Mouse (Mus musculus): Measurements from ENCODE around the gene Prkca. TPM values are rescaled to one million over a fixed set of nuclear protein-coding genes. Genes with fewer than 3 reads are reported as not detected.

The Prkca gene
- polyA plus RNA-seq, 1 experiment: 18.1 TPM

DNA sequence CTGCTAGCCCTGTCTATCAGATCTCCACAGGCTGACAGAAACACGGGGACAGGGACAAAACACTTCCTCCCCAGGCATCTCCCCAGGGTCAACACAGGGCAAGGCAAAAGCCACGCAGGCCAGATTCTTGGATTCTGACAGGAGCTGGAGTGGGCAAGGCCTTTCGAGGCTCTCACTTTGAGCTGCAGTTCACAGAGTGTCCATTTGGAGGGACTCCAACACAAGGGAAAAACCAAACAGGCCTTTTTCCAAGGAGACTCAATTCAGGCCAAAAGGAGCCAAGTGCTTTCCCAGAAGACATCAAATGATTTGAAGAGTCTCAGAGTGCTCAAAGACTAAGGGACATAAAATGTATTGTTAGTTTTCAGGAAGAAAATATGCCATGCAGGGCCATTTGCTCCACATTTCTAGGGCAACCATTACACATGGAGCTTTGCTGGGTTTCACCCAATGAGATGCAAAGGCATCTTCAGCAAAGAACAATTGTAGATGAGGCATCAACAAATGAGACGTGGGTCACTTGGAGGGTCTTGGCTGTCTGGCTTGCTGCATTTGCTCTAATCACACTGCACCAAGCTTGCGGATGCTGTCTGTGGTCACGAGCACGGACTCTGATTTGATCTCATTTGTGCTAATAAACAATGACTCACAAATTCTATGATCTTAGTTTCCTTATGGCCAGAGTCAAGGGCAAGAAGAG, 317.9 kb downstream of the Prkca start:
- no peak for TF ChIP-seq MAX (IDR thresholded peaks at IDR 0.05)
- TF ChIP-seq FOSL1 (IDR thresholded peaks at IDR 0.05; ENCODE audit: insufficient read depth, low read length, poor library complexity, severe bottlenecking): no peak
- TF ChIP-seq MYOG (IDR thresholded peaks at IDR 0.05; ENCODE audit: control insufficient read depth, extremely low read depth, insufficient read length): no peak
- TF ChIP-seq CEBPB (IDR thresholded peaks at IDR 0.05; ENCODE audit: low read depth): no peak
- no peak for TF ChIP-seq CTCF (IDR thresholded peaks at IDR 0.05; ENCODE audit: control insufficient read depth, insufficient read depth, insufficient read length)
- no peak for TF ChIP-seq USF1 (IDR thresholded peaks at IDR 0.05; ENCODE audit: low read depth)
- no peak for TF ChIP-seq MYOD1 (IDR thresholded peaks at IDR 0.05; ENCODE audit: control insufficient read depth, insufficient read length, low read depth)
- Histone ChIP-seq H3K79me2 (ENCODE audit: control insufficient read depth, insufficient read depth) (no peaks in the 10 kb centered on the region), H3K27me3 (ENCODE audit: control insufficient read depth, insufficient read depth, insufficient read length) (no peaks in the 10 kb centered on the region), H3ac (ENCODE audit: control insufficient read depth, insufficient read length, low read depth) (no peak overlapping the region), H3K4me3 (ENCODE audit: insufficient read depth, poor library complexity, severe bottlenecking) (no peak overlapping the region), H3K36me3 (ENCODE audit: control insufficient read depth, insufficient read depth) (no peaks in the 10 kb centered on the region), H3K79me3 (ENCODE audit: low read depth) (no peaks in the 10 kb centered on the region)

DNA sequence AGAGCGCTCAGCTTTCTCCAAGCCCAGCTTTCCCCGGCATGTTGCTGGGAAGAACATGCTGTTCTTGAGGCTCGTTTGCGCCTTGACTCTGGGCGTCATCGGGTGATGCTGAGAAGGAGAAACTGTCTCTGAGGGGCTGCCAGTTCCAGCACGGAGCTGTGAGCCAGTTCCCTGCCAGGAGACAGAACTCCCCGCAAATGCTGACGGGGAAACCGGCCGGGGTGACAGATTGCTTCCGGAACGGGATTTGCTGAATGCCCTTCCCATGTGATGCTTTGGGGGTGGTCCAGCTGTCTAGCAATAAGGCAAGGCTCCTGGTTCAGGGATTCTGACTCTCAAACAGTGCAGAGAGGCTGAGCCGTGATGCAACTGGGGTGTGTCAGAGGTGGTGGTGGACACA, 320.5 kb downstream of the Prkca start:
- H3ac ChIP-seq (ENCODE audit: control insufficient read depth, insufficient read length, low read depth): no peak overlapping the region
- no peaks in the 10 kb centered on the region for H3K27me3 ChIP-seq (ENCODE audit: control insufficient read depth, insufficient read depth, insufficient read length)
- H3K36me3 ChIP-seq (ENCODE audit: control insufficient read depth, insufficient read depth): no peaks in the 10 kb centered on the region
- TF ChIP-seq MYOD1 (IDR thresholded peaks at IDR 0.05; ENCODE audit: control insufficient read depth, insufficient read length, low read depth) (no peak), FOSL1 (IDR thresholded peaks at IDR 0.05; ENCODE audit: insufficient read depth, low read length, poor library complexity, severe bottlenecking) (no peak), CTCF (IDR thresholded peaks at IDR 0.05; ENCODE audit: control insufficient read depth, insufficient read depth, insufficient read length) (no peak), CEBPB (IDR thresholded peaks at IDR 0.05; ENCODE audit: low read depth) (no peak), USF1 (IDR thresholded peaks at IDR 0.05; ENCODE audit: low read depth) (no peak), MAX (IDR thresholded peaks at IDR 0.05) (no peak), MYOG (IDR thresholded peaks at IDR 0.05; ENCODE audit: control insufficient read depth, extremely low read depth, insufficient read length) (no peak)
- no peaks in the 10 kb centered on the region for H3K79me3 ChIP-seq (ENCODE audit: low read depth)
- no peaks in the 10 kb centered on the region for H3K79me2 ChIP-seq (ENCODE audit: control insufficient read depth, insufficient read depth)
- H3K4me3 ChIP-seq (ENCODE audit: insufficient read depth, poor library complexity, severe bottlenecking): no peak overlapping the region

DNA sequence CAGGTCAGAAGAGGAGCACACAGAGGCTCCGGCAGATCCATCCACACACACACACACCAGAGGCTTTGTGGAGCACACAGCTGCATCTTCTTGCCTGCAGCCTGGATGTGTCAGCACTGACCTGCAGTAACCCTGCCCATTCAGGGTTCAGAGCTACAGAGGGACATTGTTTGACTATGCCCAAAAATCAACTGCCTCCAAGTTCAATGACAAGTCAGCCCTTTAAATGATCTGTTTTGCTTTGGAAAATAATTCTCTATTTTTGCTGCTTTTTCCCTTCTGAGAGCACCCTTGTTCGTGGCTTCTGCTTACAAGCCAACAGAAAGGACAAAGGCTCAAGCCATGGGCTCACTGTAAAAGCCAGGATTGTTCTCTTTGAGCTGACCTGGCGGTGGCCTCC, 322.8 kb downstream of the Prkca start:
- Histone ChIP-seq H3K79me3 (ENCODE audit: low read depth) (no peaks in the 10 kb centered on the region), H3K36me3 (ENCODE audit: control insufficient read depth, insufficient read depth) (no peaks in the 10 kb centered on the region), H3ac (ENCODE audit: control insufficient read depth, insufficient read length, low read depth) (no peak overlapping the region), H3K4me3 (ENCODE audit: insufficient read depth, poor library complexity, severe bottlenecking) (no peak overlapping the region), H3K79me2 (ENCODE audit: control insufficient read depth, insufficient read depth) (no peaks in the 10 kb centered on the region), H3K27me3 (ENCODE audit: control insufficient read depth, insufficient read depth, insufficient read length) (no peaks in the 10 kb centered on the region)
- TF ChIP-seq FOSL1 (IDR thresholded peaks at IDR 0.05; ENCODE audit: insufficient read depth, low read length, poor library complexity, severe bottlenecking): no peak
- no peak for TF ChIP-seq MAX (IDR thresholded peaks at IDR 0.05)
- no peak for TF ChIP-seq CEBPB (IDR thresholded peaks at IDR 0.05; ENCODE audit: low read depth)
- no peak for TF ChIP-seq MYOD1 (IDR thresholded peaks at IDR 0.05; ENCODE audit: control insufficient read depth, insufficient read length, low read depth)
- no peak for TF ChIP-seq CTCF (IDR thresholded peaks at IDR 0.05; ENCODE audit: control insufficient read depth, insufficient read depth, insufficient read length)
- TF ChIP-seq USF1 (IDR thresholded peaks at IDR 0.05; ENCODE audit: low read depth): no peak
- no peak for TF ChIP-seq MYOG (IDR thresholded peaks at IDR 0.05; ENCODE audit: control insufficient read depth, extremely low read depth, insufficient read length)

DNA sequence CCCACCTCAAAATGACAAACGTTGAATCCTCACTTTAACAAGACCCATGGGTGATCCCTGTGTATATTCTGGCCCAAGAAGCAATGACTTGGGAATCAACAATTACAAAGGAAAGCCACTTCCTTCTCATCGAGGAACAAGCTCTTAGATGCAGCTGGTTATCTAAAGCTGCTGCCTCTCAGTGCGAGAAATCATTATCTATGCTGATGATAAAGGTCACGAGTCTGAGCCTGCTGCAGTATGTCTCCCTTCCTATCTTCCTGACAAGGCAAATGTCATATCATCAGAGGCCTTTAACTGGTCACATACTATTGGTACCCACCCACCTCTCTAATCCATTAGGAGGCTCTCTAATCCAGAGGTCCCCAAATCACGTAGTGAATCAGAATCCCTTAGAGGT, 328.4 kb downstream of the Prkca start:
- H3ac ChIP-seq (ENCODE audit: control insufficient read depth, insufficient read length, low read depth): no peak overlapping the region
- TF ChIP-seq MAX (IDR thresholded peaks at IDR 0.05) (no peak), USF1 (IDR thresholded peaks at IDR 0.05; ENCODE audit: low read depth) (no peak), CEBPB (IDR thresholded peaks at IDR 0.05; ENCODE audit: low read depth) (no peak), MYOG (IDR thresholded peaks at IDR 0.05; ENCODE audit: control insufficient read depth, extremely low read depth, insufficient read length) (no peak), FOSL1 (IDR thresholded peaks at IDR 0.05; ENCODE audit: insufficient read depth, low read length, poor library complexity, severe bottlenecking) (no peak)
- H3K79me3 ChIP-seq (ENCODE audit: low read depth): no peaks in the 10 kb centered on the region
- H3K79me2 ChIP-seq (ENCODE audit: control insufficient read depth, insufficient read depth): no peaks in the 10 kb centered on the region
- no peaks in the 10 kb centered on the region for H3K27me3 ChIP-seq (ENCODE audit: control insufficient read depth, insufficient read depth, insufficient read length)
- H3K36me3 ChIP-seq (ENCODE audit: control insufficient read depth, insufficient read depth): peaks cover 20% of the 10 kb centered on the region
- H3K4me3 ChIP-seq (ENCODE audit: insufficient read depth, poor library complexity, severe bottlenecking): no peak overlapping the region

DNA sequence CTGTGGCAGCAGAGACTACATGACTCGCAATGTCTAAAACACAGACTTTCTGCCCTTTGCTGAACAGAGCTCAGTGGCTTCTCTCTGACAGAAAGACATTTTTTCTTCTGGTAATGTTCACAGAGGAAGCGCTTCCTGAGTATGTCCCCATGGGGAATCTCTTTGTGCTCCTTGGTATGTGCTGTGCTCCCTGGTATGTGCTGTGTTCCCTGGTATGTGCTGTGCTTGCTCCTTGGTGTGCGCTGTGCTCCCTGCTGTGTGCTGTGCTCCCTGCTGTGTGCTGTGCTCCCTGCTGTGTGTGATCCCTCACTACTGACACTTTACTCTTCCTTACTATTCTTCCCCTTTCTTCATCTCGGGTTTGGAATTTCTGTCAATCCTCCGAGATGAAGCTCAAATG, 330.3 kb downstream of the Prkca start:
- Histone ChIP-seq H3K4me3 (ENCODE audit: insufficient read depth, poor library complexity, severe bottlenecking) (no peak overlapping the region), H3K27me3 (ENCODE audit: control insufficient read depth, insufficient read depth, insufficient read length) (no peaks in the 10 kb centered on the region), H3ac (ENCODE audit: control insufficient read depth, insufficient read length, low read depth) (no peak overlapping the region), H3K79me3 (ENCODE audit: low read depth) (no peaks in the 10 kb centered on the region), H3K79me2 (ENCODE audit: control insufficient read depth, insufficient read depth) (no peaks in the 10 kb centered on the region), H3K36me3 (ENCODE audit: control insufficient read depth, insufficient read depth) (peaks cover 20% of the 10 kb centered on the region)
- TF ChIP-seq CTCF (IDR thresholded peaks at IDR 0.05; ENCODE audit: control insufficient read depth, insufficient read depth, insufficient read length) (no peak), USF1 (IDR thresholded peaks at IDR 0.05; ENCODE audit: low read depth) (no peak), MYOD1 (IDR thresholded peaks at IDR 0.05; ENCODE audit: control insufficient read depth, insufficient read length, low read depth) (no peak), FOSL1 (IDR thresholded peaks at IDR 0.05; ENCODE audit: insufficient read depth, low read length, poor library complexity, severe bottlenecking) (no peak), CEBPB (IDR thresholded peaks at IDR 0.05; ENCODE audit: low read depth) (no peak), MYOG (IDR thresholded peaks at IDR 0.05; ENCODE audit: control insufficient read depth, extremely low read depth, insufficient read length) (no peak), MAX (IDR thresholded peaks at IDR 0.05) (no peak)
